Mouse (Mus musculus) neutrophil, adult 59 days (primary cell): ENCODE data around the gene Gins3. TPM values are rescaled to one million over a fixed set of nuclear protein-coding genes. Genes with fewer than 3 reads are reported as not detected.

Experiments
- total RNA-seq, 2 experiments: library from RNA; stranded (reverse); gene quantifications; 1 replicate in 1 of 2; 2 replicates in 1 of 2; pipeline ENCODE4 v1.2.4; 2023

Gene Gins3
- 1 to 10 TPM; 6.0 to 6.6 TPM for total RNA-seq

GRCm38 (mm10) chr8:95633262-95634062 lies at the start of gene Gins3:
Gene Gins3 (plus strand): TSS chr8:95633453.

DNA sequence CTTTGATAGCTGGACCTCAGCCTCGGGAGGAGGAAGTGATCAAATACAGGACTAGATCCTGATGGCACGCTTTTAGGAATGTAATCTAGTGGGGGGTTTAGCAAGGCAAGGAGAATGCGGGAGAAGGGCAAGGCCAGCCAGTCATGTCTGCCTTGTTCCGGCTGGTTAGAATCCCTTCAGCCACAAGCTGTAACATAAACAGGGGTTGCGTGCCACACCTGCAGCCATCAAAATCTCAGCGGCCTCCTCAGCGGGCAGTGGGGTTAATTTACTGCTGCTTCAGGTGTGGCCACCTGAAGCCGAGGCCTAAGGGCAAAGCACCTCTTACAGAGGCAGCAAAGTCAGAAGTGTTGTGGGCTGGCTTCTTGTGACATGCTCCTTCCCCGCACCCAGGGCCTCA lies 43.4 kb downstream of the Gins3 start, which contains the start of gene Ndrg4:
Gene Ndrg4 (plus strand): TSS at position 350 of the 400 bp plus-strand sequence.

Other genes starting within 250 kb of the Gins3 start
- 10 to 100 TPM; 35.1 to 43.0 TPM for gene Cfap20, start 198.6 kb upstream of the Gins3 start, total RNA-seq
- 10 to 100 TPM; 38.4 to 50.9 TPM for gene Csnk2a2, start 143.4 kb upstream of the Gins3 start, total RNA-seq
- gene Ccdc113, start 99.4 kb upstream of the Gins3 start, total RNA-seq, result not detected
- not detected for gene Prss54, start 57.1 kb upstream of the Gins3 start, total RNA-seq
- gene Ndrg4, start 43.5 kb downstream of the Gins3 start, total RNA-seq, result under 1 TPM in 1 of 2 experiments, not detected in 1; 0.13 TPM
- gene Setd6, start 82.4 kb downstream of the Gins3 start, total RNA-seq, result 1 to 10 TPM; 7.9 to 8.2 TPM
- gene Cnot1, start 174.0 kb downstream of the Gins3 start, total RNA-seq, result 100 to 1,000 TPM; 194 to 200 TPM
- 10 to 100 TPM; 69.6 to 75.5 TPM for gene Sap18b, start 191.9 kb downstream of the Gins3 start, total RNA-seq
- gene Slc38a7, start 220.1 kb downstream of the Gins3 start, total RNA-seq, result 1 to 10 TPM; 7.6 to 9.6 TPM